14 mouse cellular contexts compared by ENCODE assay signal in the genomic region with DNA sequence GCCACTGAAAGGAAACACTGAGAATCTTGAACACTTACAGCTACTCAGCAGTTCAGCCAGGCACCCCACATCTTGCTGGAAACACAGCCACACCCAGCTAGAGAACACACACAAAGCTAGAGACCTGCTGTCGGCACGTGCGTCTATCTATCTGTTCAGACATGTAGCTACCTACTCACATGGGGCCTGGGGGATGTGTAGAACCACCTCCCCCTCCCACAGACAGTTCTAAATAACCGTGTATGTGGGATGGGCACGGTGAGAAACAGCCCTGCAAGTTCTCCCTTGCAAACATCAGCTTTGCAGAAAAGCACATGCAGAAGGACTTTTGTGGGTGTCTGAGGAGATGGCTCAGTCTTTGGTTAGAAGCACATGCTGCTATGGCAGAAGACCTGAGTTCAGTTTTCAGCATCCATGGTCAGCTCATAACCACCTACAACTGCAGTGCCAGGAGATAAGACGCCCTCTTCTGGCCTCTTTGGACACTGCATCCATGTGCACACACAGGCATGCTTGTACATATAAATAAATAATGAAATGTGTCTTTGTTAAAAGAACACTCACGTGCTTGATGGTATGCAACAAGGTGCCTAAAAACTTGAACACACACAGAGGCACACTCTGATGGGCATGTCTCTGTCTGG. TPM values are rescaled to one million over a fixed set of nuclear protein-coding genes. Genes with fewer than 3 reads are reported as not detected.
DNase-seq lines count a peak whose midpoint lies in the region; ATAC-seq and TF ChIP-seq lines count a peak whose summit lies in the region.
"Had no signal": no experiment of that assay in that cellular context is flagged by ENCODE, and none has a peak within 500 bp of the region (broad histone marks: within the 10 kb centered on the region; RNA-seq: fewer than 3 reads in every experiment).

No protein-coding gene starts in this region.

- no peak for DNase-seq in lung, adult 2 months
- no peak for DNase-seq in lung, postnatal 10 days
- peak; percentile 52 for DNase-seq in T-cell, adult 2 months (ENCODE audit: low spot score)
- peak; percentile 72 for DNase-seq in naive thymus-derived CD4-positive, alpha-beta T cell, adult 2 months (ENCODE audit: low read depth)
- no peak for DNase-seq in gastrocnemius, postnatal 36 days
- DNase-seq: adrenal gland, postnatal 25 days; cerebellum, adult 2 months had no signal

- no peak overlapping the region for H3K27ac ChIP-seq in kidney, embryonic 15.5 days
- H3K27ac ChIP-seq: heart, embryonic 10.5 days; hindbrain, embryonic 12.5 days; lung, embryonic 15.5 days; midbrain, embryonic 13.5 days had no signal

- no peak overlapping the region for H3K4me2 ChIP-seq in kidney, embryonic 15.5 days
- H3K4me2 ChIP-seq: hindbrain, embryonic 12.5 days; lung, embryonic 15.5 days; midbrain, embryonic 13.5 days had no signal

- intact Hi-C loops in gastrocnemius, postnatal 36 days (cut with DNase I), result no loop called here

- H3K4me3 ChIP-seq in lung, adult 2 months (replicated peaks; ENCODE audit: extremely low read depth, low read depth, low read length), result no peak overlapping the region
- H3K4me3 ChIP-seq in kidney, embryonic 15.5 days (replicated peaks), result no peak overlapping the region
- H3K4me3 ChIP-seq: heart, embryonic 10.5 days; hindbrain, embryonic 12.5 days; lung, embryonic 15.5 days; midbrain, embryonic 13.5 days had no signal

- H3K9me3 ChIP-seq in kidney, embryonic 15.5 days (replicated peaks), result no peaks in the 10 kb centered on the region
- H3K9me3 ChIP-seq: heart, embryonic 10.5 days; hindbrain, embryonic 12.5 days; lung, embryonic 15.5 days; midbrain, embryonic 13.5 days had no signal

- WGBS in lung, adult 2 months, result 69% methylated on average over 7 of the region's 7 CpGs
- 80% methylated on average over 7 of the region's 7 CpGs for WGBS in kidney, embryonic 15.5 days

- H3K9ac ChIP-seq in kidney, embryonic 15.5 days, result no peak overlapping the region
- H3K9ac ChIP-seq: hindbrain, embryonic 12.5 days; lung, embryonic 15.5 days; midbrain, embryonic 13.5 days had no signal

- 0 out of 2 replicates have a peak, but pooled peaks have one; percentile 2 for TF ChIP-seq CTCF in lung, adult 2 months (IDR thresholded peaks at IDR 0.05; ENCODE audit: insufficient read depth, low read length)

- peak; percentile 17 for ATAC-seq in CD4-positive, CD25-positive, alpha-beta regulatory T cell, adult 4 months
- ATAC-seq in kidney, embryonic 15.5 days (replicated peaks; ENCODE audit: low FRiP score), result no peak
- ATAC-seq: midbrain, embryonic 13.5 days had no signal

- no peaks in the 10 kb centered on the region for H3K36me3 ChIP-seq in kidney, embryonic 15.5 days
- H3K36me3 ChIP-seq: heart, embryonic 10.5 days; hindbrain, embryonic 12.5 days; lung, embryonic 15.5 days; midbrain, embryonic 13.5 days had no signal

- H3K27me3 ChIP-seq in kidney, embryonic 15.5 days, result no peaks in the 10 kb centered on the region
- H3K27me3 ChIP-seq: lung, embryonic 15.5 days; midbrain, embryonic 13.5 days had no signal

- TF ChIP-seq POLR2A in lung, adult 2 months (IDR thresholded peaks at IDR 0.05; ENCODE audit: borderline replicate concordance, extremely low read depth, low read depth, low read length), result no peak

- no peaks in the 10 kb centered on the region for H3K4me1 ChIP-seq in lung, adult 2 months (ENCODE audit: control insufficient read depth, insufficient read depth, low read length)
- H3K4me1 ChIP-seq in kidney, embryonic 15.5 days, result 0 out of 2 replicates have a peak, but pooled peaks cover 4% of the 10 kb centered on the region
- H3K4me1 ChIP-seq: hindbrain, embryonic 12.5 days; lung, embryonic 15.5 days; midbrain, embryonic 13.5 days had no signal

RNA-seq across cellular contexts. Expression of gene Irgc1, which starts 5.3 kb away (rescaled TPM):
- 0.69 and 3.8 TPM in 2 replicates for polyA plus RNA-seq in lung, adult 2 months (2012; rRNA removed)
- under 1 TPM; 0.35 to 0.56 TPM for polyA plus RNA-seq in CD4-positive, CD25-positive, alpha-beta regulatory T cell, adult 4 months (2017; shearing (Covaris generic))
- not detected for total RNA-seq in gastrocnemius, postnatal 36 days (2021)
- not detected in 2 replicates for polyA plus RNA-seq in kidney, embryonic 15.5 days (2015; fragmentation: Nextera tagmentation; extraction: Ambion mirVana)
- total RNA-seq: adrenal gland, postnatal 25 days had no signal
- polyA plus RNA-seq: cerebellum, adult 2 months; heart, embryonic 10.5 days; hindbrain, embryonic 12.5 days; kidney, embryonic 16.5 days; lung, embryonic 15.5 days; midbrain, embryonic 13.5 days had no signal

RNA-seq across cellular contexts. Expression of gene Plaur, which starts 15.5 kb away (rescaled TPM):
- polyA plus RNA-seq in lung, adult 2 months (2012; rRNA removed), result 65.6 and 88.8 TPM in 2 replicates
- polyA plus RNA-seq in CD4-positive, CD25-positive, alpha-beta regulatory T cell, adult 4 months (2017; shearing (Covaris generic)), result 1 to 10 TPM in 1 of 2 experiments, under 1 TPM in 1; 0.66 to 5.8 TPM
- total RNA-seq in gastrocnemius, postnatal 36 days (2021), result under 1 TPM; 0.61 to 0.64 TPM
- polyA plus RNA-seq in kidney, embryonic 15.5 days (2015; fragmentation: Nextera tagmentation; extraction: Ambion mirVana), result 14.4 and 15.3 TPM in 2 replicates

RNA-seq across cellular contexts. Expression of gene Cadm4, which starts 35.0 kb away (rescaled TPM):
- 12.3 and 18.6 TPM in 2 replicates for polyA plus RNA-seq in lung, adult 2 months (2012; rRNA removed)
- polyA plus RNA-seq in CD4-positive, CD25-positive, alpha-beta regulatory T cell, adult 4 months (2017; shearing (Covaris generic)), result not detected
- 1 to 10 TPM; 2.7 to 4.6 TPM for total RNA-seq in gastrocnemius, postnatal 36 days (2021)
- polyA plus RNA-seq in kidney, embryonic 15.5 days (2015; fragmentation: Nextera tagmentation; extraction: Ambion mirVana), result 6.8 and 7.3 TPM in 2 replicates

RNA-seq across cellular contexts. Expression of gene Smg9, which starts 47.4 kb away (rescaled TPM):
- polyA plus RNA-seq in lung, adult 2 months (2012; rRNA removed), result 35.8 and 58.4 TPM in 2 replicates
- 10 to 100 TPM; 27.9 to 29.4 TPM for polyA plus RNA-seq in CD4-positive, CD25-positive, alpha-beta regulatory T cell, adult 4 months (2017; shearing (Covaris generic))
- 10 to 100 TPM in 1 of 2 experiments, 1 to 10 TPM in 1; 9.8 to 11.5 TPM for total RNA-seq in gastrocnemius, postnatal 36 days (2021)
- 28.0 and 32.8 TPM in 2 replicates for polyA plus RNA-seq in kidney, embryonic 15.5 days (2015; fragmentation: Nextera tagmentation; extraction: Ambion mirVana)

RNA-seq across cellular contexts. Expression of gene Zfp428, which starts 60.0 kb away (rescaled TPM):
- polyA plus RNA-seq in lung, adult 2 months (2012; rRNA removed), result 7.1 and 12.1 TPM in 2 replicates
- polyA plus RNA-seq in CD4-positive, CD25-positive, alpha-beta regulatory T cell, adult 4 months (2017; shearing (Covaris generic)), result under 1 TPM in 1 of 2 experiments, not detected in 1; 0.56 TPM
- total RNA-seq in gastrocnemius, postnatal 36 days (2021), result 1 to 10 TPM; 4.3 to 5.9 TPM
- polyA plus RNA-seq in kidney, embryonic 15.5 days (2015; fragmentation: Nextera tagmentation; extraction: Ambion mirVana), result 61.6 and 66.6 TPM in 2 replicates

Comparison
In these comparisons a context has a peak if more than half of its experiments do, and no peak if none do; other contexts are left out.
1. DNase-seq: peak in T-cell, adult 2 months (single experiment) and naive thymus-derived CD4-positive, alpha-beta T cell, adult 2 months (single experiment); none in lung, adult 2 months (single experiment), lung, postnatal 10 days (single experiment) and gastrocnemius, postnatal 36 days (0 of 2).